Mouse (Mus musculus) spleen, postnatal 0 days (tissue): ENCODE data around the gene Fhl1. TPM values are rescaled to one million over a fixed set of nuclear protein-coding genes. Genes with fewer than 3 reads are reported as not detected.

Experiments
- polyA plus RNA-seq: library from polyadenylated mRNA; unstranded; fragments of >200 nt; fragmentation: Nextera tagmentation; extraction: Ambion mirVana; gene quantifications from 2 replicates; pipeline ENCODE4 v1.2.1, GENCODE M21; 2015

The Fhl1 gene
- polyA plus RNA-seq: 26.7 and 28.9 TPM in 2 replicates

DNA sequence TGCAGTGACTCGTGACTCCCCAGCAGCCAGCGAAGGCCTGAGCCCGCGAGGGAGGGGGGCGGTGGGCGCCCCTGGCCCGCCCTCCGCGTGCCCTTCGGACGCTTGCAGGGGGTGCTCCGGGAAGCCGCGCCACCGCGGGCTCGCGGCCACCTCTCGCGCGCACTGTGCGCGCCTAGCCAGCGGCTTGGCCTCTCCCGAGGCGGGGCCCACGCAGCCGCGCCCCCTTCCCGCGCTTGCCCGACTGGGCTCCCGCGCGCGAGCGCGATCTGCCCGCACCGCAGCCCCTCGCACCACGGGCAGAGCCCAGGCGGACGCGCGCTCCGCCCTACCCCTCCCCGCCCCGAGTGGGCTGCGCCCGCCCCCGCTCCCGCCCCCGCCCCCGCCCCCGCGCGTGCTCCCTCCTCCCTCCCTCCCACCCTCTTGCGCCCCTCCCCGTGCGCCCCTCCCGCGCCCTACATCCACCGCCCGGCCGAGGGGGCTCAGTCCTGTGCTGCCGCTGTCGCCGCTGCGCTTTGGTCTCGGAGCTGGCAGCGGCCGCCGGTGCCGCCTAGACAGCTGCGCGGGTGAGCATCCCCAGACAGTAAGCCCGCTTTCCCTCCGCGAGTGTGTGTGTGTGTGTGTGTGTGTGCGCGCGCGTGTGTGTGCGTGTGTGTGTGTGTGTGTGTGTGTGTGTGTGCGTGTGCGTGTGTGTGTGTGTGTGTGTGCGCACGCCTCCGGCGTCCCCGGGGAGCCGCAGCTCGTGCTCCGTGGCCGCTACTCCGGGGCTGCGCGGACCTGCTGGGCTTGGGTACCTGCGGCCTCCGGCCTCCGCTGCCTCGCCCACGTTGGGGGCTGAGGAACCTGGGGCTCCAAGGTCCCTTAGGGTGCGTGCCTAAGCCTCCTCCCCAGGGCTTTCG lies at the start of gene Fhl1:
TSS of gene Fhl1 (plus strand) at position 482 of the 896 bp plus-strand sequence.

DNA sequence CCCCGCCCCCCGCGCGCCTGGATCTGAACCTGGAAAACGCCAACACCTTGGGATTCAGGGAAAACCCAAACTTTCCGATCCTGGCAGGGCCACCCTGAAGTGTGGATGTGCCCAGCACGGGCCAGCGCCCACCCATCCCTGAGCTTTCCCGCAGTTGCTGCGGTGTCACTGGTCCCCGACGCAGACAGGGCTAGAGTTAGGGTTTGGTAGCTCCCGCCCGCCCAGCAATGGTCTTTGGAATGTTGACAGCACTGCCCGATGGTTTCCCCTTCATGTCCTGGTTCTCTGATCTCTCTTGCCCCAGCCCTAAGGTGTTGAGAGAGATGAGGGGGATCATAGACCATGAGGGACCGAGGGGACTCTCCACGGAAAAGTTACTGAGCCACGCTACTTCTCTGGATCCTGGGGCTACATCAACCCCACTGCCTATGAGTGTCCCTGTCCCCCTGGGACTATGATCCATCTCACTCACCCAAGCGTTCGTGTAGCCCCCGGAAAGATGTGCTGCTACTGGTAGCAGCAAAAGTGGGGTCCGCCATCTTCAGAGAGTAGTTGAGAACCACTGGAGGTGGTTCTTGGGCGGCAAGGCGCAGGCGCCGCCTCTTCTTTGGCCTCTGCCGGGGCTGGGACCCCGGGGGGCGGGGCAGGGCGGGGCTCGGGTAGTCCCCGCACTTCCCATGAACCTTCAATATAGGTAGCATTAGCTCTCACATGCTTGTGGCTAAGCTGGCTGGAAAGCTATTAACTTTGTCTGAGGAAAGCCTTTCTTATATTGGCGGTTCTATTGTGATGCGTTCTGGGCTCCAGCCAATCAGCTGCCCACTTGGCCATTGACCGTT lies 90.4 kb downstream of the Fhl1 start, which contains the start of gene Map7d3:
TSS of gene Map7d3 (minus strand) at position 562 of the 839 bp plus-strand sequence.

Other genes starting within 250 kb of the Fhl1 start
- not detected in 2 replicates for gene Gm10477, start 207.0 kb upstream of the Fhl1 start, polyA plus RNA-seq
- not detected in 2 replicates for gene Gm648, start 182.2 kb upstream of the Fhl1 start, polyA plus RNA-seq
- 6.2 and 6.5 TPM in 2 replicates for gene Mmgt1, start 133.7 kb upstream of the Fhl1 start, polyA plus RNA-seq
- gene Slc9a6, start 122.0 kb upstream of the Fhl1 start, polyA plus RNA-seq: 3.6 and 3.9 TPM in 2 replicates
- gene Map7d3, start 90.5 kb downstream of the Fhl1 start, polyA plus RNA-seq: 2.0 and 2.2 TPM in 2 replicates
- not detected in 2 replicates for gene Adgrg4, start 138.4 kb downstream of the Fhl1 start, polyA plus RNA-seq